Mouse (Mus musculus) central nervous system, embryonic 18 days (tissue): Measurements from ENCODE around the gene Mthfsd. TPM values are rescaled to one million over a fixed set of nuclear protein-coding genes. Genes with fewer than 3 reads are reported as not detected.

ENCODE experiments used
- polyA plus RNA-seq: library from polyadenylated mRNA; depleted of rRNA; stranded (reverse); fragments of >200 nt; gene quantifications from 2 replicates; pipeline ENCODE4 v1.2.3, GENCODE M21; 2012; rRNA removed

Gene Mthfsd
- polyA plus RNA-seq: 79.6 and 82.6 TPM in 2 replicates

DNA sequence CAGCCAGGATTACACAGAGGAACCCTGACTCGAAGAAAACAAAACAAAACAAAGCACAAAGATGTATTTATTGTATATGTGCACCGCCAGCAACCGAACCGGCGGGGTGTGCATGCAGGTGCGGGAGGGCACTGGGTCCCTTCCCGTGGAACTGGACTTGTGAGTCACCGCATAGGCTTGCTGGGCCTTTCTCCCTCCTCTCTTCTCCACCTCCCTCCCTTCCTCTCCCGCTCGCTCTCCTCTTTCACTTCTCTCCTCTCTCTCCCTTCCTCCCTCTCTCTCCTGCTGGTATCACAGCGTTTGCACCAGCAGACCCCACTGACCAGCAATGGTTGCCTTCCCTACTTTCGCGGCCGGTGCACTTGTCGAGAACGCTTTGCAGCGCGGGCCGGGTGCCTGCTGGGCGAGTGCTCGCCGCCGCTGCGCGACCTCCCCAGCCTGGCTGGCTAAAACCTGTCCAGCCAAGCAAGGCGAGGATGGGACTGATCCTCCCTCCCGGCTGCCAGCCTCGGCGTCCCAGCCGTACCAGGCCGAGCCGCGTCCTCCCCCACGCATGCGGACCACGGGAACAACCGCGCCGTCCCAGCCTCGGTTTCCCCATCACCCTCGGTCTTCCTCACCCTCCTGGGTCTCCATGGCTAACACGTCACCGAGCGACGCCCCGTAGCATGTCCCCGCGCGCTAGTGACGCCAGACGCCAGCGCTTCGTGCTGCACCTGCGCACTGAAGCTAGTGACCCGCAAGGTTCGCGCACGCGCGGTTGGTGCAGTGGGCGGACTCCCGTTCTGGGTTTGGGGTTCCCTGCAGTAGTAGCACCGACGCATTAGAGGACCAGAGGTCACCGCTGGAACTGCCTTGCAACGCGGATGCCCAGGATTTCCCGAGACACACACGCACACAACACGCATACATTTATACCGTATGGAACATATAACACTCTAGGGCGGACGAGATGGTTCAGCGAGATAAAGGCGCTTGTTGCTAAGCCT, at the start of gene Mthfsd:
Gene Mthfsd (minus strand): TSS at position 725 of the 989 bp plus-strand sequence.

DNA sequence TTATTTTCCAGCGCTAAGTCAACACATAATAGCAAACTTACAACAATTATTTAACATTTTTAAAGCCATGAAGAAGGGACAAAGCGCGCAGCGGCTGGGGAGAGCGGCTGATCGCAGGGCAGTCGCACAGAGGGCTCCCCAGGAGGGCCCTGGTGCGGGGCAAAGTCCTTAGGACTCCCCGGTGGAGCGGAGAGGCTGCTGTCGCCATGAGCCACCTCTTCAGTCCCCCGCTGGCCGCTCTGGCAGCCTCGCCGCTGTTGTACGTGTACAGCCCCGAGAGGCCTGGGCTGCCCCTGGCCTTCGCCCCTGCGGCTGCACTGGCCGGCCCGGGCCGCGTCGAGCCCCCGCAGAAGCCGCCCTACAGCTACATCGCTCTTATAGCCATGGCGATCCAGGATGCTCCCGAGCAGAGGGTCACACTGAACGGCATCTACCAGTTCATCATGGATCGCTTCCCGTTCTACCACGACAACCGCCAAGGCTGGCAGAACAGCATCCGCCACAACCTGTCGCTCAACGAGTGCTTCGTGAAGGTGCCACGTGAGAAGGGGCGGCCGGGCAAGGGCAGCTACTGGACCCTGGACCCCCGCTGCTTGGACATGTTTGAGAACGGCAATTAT, 19.7 kb upstream of the Mthfsd start, which contains the start of gene Foxl1:
Gene Foxl1 (plus strand): TSS at position 185 of the 620 bp plus-strand sequence.

DNA sequence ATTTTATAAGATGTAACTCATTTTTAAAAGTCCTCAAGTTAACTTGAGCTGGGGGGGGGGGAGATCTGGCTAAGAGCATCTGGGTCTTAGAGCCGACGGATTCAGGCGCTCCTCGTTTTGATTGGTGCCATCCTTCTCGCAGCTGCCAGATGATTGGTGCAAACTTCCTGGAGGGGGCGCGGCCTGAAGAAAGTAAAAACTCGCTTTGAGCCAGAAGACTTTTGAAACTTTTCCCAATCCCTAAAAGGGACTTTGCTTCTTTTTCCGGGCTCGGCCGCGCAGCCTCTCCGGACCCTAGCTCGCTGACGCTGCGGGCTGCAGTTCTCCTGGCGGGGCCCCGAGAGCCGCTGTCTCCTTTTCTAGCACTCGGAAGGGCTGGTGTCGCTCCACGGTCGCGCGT, 7.8 kb upstream of the Mthfsd start, which contains the start of gene Foxc2:
Gene Foxc2 (plus strand): TSS at position 224 of the 400 bp plus-strand sequence.

DNA sequence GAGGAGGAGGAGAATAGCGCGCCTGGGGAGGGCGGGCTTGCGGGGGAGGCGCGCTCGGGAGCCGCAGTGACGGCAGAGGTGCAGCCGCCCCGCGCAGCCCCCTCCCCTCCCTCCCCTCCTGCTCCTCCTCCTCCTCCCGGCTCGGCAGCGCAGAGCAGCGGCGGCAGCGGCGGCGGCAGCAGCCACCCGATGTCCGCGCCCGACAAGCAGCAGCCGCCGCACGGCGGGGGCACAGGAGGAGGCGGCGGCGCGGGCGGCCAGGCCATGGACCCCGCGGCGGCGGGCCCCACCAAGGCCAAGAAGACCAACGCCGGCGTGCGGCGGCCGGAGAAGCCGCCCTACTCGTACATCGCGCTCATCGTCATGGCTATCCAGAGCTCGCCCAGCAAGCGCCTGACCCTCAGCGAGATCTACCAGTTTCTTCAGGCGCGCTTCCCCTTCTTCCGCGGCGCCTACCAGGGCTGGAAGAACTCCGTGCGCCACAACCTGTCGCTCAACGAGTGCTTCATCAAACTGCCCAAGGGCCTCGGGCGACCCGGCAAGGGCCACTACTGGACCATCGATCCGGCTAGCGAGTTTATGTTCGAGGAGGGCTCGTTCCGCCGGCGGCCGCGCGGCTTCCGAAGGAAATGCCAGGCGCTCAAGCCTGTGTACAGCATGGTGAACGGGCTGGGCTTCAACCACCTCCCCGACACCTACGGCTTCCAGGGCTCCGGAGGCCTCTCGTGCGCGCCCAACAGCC, 23.8 kb downstream of the Mthfsd start, which contains the start of gene Foxf1:
Gene Foxf1 (plus strand): TSS at position 177 of the 742 bp plus-strand sequence.

Other genes starting within 250 kb of the Mthfsd start
- 1.7 and 2.1 TPM in 2 replicates for gene Foxf1, start 24.0 kb downstream of the Mthfsd start, polyA plus RNA-seq
- 1.4 and 1.7 TPM in 2 replicates for gene Foxc2, start 7.8 kb upstream of the Mthfsd start, polyA plus RNA-seq
- 0.17 and 0.19 TPM in 2 replicates for gene Foxl1, start 19.5 kb upstream of the Mthfsd start, polyA plus RNA-seq